Mouse (Mus musculus) embryonic facial prominence, embryonic 15.5 days (tissue): ENCODE measurements around the gene Elobl. TPM values are rescaled to one million over a fixed set of nuclear protein-coding genes. Genes with fewer than 3 reads are reported as not detected.

Experiments
- ATAC-seq: fragments of 200-750 bp; cut with Nextera tagmentation; 2 replicates; pipeline ENCODE4 v1.8.0; 2017; ENCODE audit warnings: low read depth, moderate TSS enrichment; ENCODE audit not compliant: insufficient number of reproducible peaks, low FRiP score, low TSS enrichment
- H3K27ac ChIP-seq: fragments of 300-500 bp; sonication (generic); replicated peaks from 2 replicates; pipeline ENCODE4 v1.5.1; 2015; ENCODE audit warnings: mild to moderate bottlenecking, inconsistent platforms
- H3K27me3 ChIP-seq: fragments of 300-500 bp; sonication (generic); 2 replicates; pipeline ENCODE4 v1.6.1; 2015; ENCODE audit warnings: inconsistent platforms
- H3K36me3 ChIP-seq: fragments of 300-500 bp; sonication (generic); 2 replicates; pipeline ENCODE4 v1.6.1; 2015; ENCODE audit warnings: mild to moderate bottlenecking, inconsistent platforms
- H3K4me1 ChIP-seq: fragments of 300-500 bp; sonication (generic); 2 replicates; pipeline ENCODE4 v1.6.1; 2015; ENCODE audit warnings: inconsistent platforms
- H3K4me2 ChIP-seq: fragments of 300-500 bp; sonication (generic); replicated peaks from 2 replicates; pipeline ENCODE4 v1.6.1; 2015; ENCODE audit warnings: mild to moderate bottlenecking, inconsistent platforms
- H3K4me3 ChIP-seq: fragments of 300-500 bp; sonication (generic); replicated peaks from 2 replicates; pipeline ENCODE4 v1.5.1; 2015; ENCODE audit warnings: mild to moderate bottlenecking, inconsistent platforms
- H3K9ac ChIP-seq: fragments of 300-500 bp; sonication (generic); 2 replicates; pipeline ENCODE4 v1.6.1; 2015; ENCODE audit warnings: inconsistent platforms
- H3K9me3 ChIP-seq: fragments of 300-500 bp; sonication (generic); replicated peaks from 2 replicates; pipeline ENCODE4 v1.6.1; 2016; ENCODE audit warnings: inconsistent platforms
- WGBS: fragments of 180-500 bp; shearing (Covaris S2); methylation state at CpG from one replicate; pipeline ENCODE4 v1.1.7; 2015; 5-methylcytosine and 5-hydroxymethylcytosine counted together
- polyA plus RNA-seq: library from polyadenylated mRNA; unstranded; fragments of >200 nt; fragmentation: Nextera tagmentation; extraction: Ambion mirVana; gene quantifications from 2 replicates; pipeline ENCODE4 v1.2.1, GENCODE M21; 2015

Gene Elobl
- polyA plus RNA-seq, 1 experiment from 2014 or later = not detected

GRCm38 (mm10) chr11:88934089-88935000 is 32.4 kb downstream of the Elobl start:
- H3K4me2 ChIP-seq = no peak overlapping the region
- ATAC-seq = no peak
- H3K9me3 ChIP-seq = no peaks in the 10 kb centered on the region
- H3K9ac ChIP-seq = no peak overlapping the region
- peaks cover 46% of the 10 kb centered on the region for H3K36me3 ChIP-seq
- no peak overlapping the region for H3K4me3 ChIP-seq
- no peaks in the 10 kb centered on the region for H3K4me1 ChIP-seq
- H3K27me3 ChIP-seq = no peaks in the 10 kb centered on the region
- WGBS = 86% methylated on average over 19 of the region's 19 CpGs
- no peak overlapping the region for H3K27ac ChIP-seq

DNA sequence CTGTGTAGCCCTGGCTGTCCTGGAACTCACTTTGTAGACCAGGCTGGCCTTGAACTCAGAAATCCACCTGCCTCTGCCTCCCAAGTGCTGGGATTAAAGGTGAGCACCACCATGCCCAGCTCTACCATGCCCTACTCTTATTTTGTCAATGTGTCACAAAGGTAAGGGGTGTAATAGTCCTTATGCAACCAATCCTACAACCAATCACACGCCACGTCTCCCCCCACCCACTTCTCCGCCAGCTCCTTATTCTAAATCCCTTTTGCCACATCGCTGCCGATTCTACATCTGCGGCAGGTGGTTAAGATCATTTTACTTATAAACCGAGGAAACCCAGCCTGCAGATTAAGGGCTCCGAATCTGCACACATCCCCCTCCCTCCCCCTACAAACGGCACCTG is 33.7 kb downstream of the Elobl start:
- peaks cover 49% of the 10 kb centered on the region for H3K36me3 ChIP-seq
- WGBS = 87% methylated on average over 9 of the region's 9 CpGs

GRCm38 (mm10) chr11:88931692-88932530 is 34.8 kb downstream of the Elobl start:
- H3K4me3 ChIP-seq = no peak overlapping the region
- H3K4me1 ChIP-seq = no peaks in the 10 kb centered on the region
- no peak overlapping the region for H3K27ac ChIP-seq
- no peak for ATAC-seq
- H3K9me3 ChIP-seq = no peaks in the 10 kb centered on the region
- H3K27me3 ChIP-seq = no peaks in the 10 kb centered on the region
- H3K36me3 ChIP-seq = peaks cover 46% of the 10 kb centered on the region
- no peak overlapping the region for H3K9ac ChIP-seq
- H3K4me2 ChIP-seq = no peak overlapping the region
- 80% methylated on average over 14 of the region's 14 CpGs for WGBS

More for the DNA sequence above, 33.7 kb downstream of the Elobl start:
- no peak for ATAC-seq
- no peak overlapping the region for H3K9ac ChIP-seq
- H3K4me1 ChIP-seq = no peaks in the 10 kb centered on the region
- no peak overlapping the region for H3K4me3 ChIP-seq
- no peaks in the 10 kb centered on the region for H3K9me3 ChIP-seq
- H3K27me3 ChIP-seq = no peaks in the 10 kb centered on the region
- H3K27ac ChIP-seq = no peak overlapping the region
- H3K4me2 ChIP-seq = no peak overlapping the region

DNA sequence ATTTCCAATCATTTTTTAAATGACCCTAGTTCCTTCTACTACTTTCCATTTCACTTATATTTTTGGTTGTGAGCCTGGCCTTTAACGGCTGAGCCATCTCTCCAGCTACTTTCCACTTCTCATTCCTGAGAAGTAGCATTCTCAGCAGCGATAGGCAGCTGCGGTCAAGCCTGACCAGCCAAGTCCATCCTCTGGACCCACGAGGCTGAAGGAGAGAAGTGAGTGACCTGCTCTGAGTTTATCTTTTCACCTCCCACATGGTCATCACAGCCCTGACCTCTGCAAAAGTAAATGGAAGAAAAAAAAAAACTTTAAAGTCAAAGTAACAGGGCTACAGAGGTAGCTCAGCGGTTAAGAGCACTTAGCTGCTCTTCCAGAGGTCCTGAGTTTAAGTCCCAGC is 40.2 kb downstream of the Elobl start:
- 91% methylated on average over 5 of the region's 5 CpGs for WGBS
- H3K36me3 ChIP-seq = peaks cover 43% of the 10 kb centered on the region

More for the DNA sequence above, 40.2 kb downstream of the Elobl start:
- H3K27ac ChIP-seq = no peak overlapping the region
- H3K27me3 ChIP-seq = no peaks in the 10 kb centered on the region
- no peak overlapping the region for H3K4me2 ChIP-seq
- H3K9me3 ChIP-seq = no peaks in the 10 kb centered on the region
- ATAC-seq = no peak
- no peak overlapping the region for H3K4me3 ChIP-seq
- H3K9ac ChIP-seq = no peak overlapping the region
- H3K4me1 ChIP-seq = no peaks in the 10 kb centered on the region

Other genes starting within 250 kb of the Elobl start
- gene Msi2, start 248.4 kb downstream of the Elobl start, polyA plus RNA-seq = 18.3 and 19.7 TPM in 2 replicates
- gene Akap1, start 102.3 kb downstream of the Elobl start, polyA plus RNA-seq = 20.2 and 20.9 TPM in 2 replicates
- gene Scpep1, start 11.5 kb downstream of the Elobl start, polyA plus RNA-seq = 99.0 and 103 TPM in 2 replicates
- gene Coil, start 3.3 kb upstream of the Elobl start, polyA plus RNA-seq = 17.1 and 18.7 TPM in 2 replicates
- 13.4 and 14.1 TPM in 2 replicates for gene Trim25, start 32.4 kb upstream of the Elobl start, polyA plus RNA-seq
- 3.8 and 4.0 TPM in 2 replicates for gene Dgke, start 99.9 kb upstream of the Elobl start, polyA plus RNA-seq
- gene Gm525, start 106.9 kb upstream of the Elobl start, polyA plus RNA-seq = 2.0 and 2.6 TPM in 2 replicates